Mouse (Mus musculus) liver, embryonic 11.5 days (tissue): Measurements from ENCODE around the gene Immp2l. TPM values are rescaled to one million over a fixed set of nuclear protein-coding genes. Genes with fewer than 3 reads are reported as not detected.
A peak's percentile ranks its signal among the peaks of the same experiment; 100 is the strongest.

ENCODE experiments used
- ATAC-seq: fragments of 200-750 bp; cut with Nextera tagmentation; replicated peaks from 2 replicates; pipeline ENCODE4 v1.8.0; 2017; ENCODE audit warnings: moderate number of reproducible peaks, mild to moderate bottlenecking, moderate TSS enrichment, moderate library complexity; ENCODE audit not compliant: low FRiP score
- DNase-seq: peaks from one replicate; pipeline ENCODE4 v3.0.0-alpha.2; 2017; ENCODE audit warnings: low spot score
- H3K27ac ChIP-seq: fragments of 300-500 bp; sonication (generic); 2 replicates; pipeline ENCODE4 v1.5.1; 2014; ENCODE audit warnings: mild to moderate bottlenecking, low read depth, low read length, control low read depth
- H3K27me3 ChIP-seq: fragments of 300-500 bp; sonication (generic); replicated peaks from 2 replicates; pipeline ENCODE4 v1.6.1; 2014; ENCODE audit warnings: low read length, mixed read lengths; ENCODE audit not compliant: control insufficient read depth, insufficient read depth
- H3K36me3 ChIP-seq: fragments of 300-500 bp; sonication (generic); 2 replicates; pipeline ENCODE4 v1.6.1; 2014; ENCODE audit warnings: mild to moderate bottlenecking, low read length, moderate library complexity, mixed read lengths; ENCODE audit not compliant: control insufficient read depth, insufficient read depth
- H3K4me1 ChIP-seq: fragments of 300-500 bp; sonication (generic); replicated peaks from 2 replicates; pipeline ENCODE4 v1.6.1; 2014; ENCODE audit warnings: low read length, mixed read lengths; ENCODE audit not compliant: control insufficient read depth, insufficient read depth
- H3K4me2 ChIP-seq: fragments of 300-500 bp; sonication (generic); 2 replicates; pipeline ENCODE4 v1.6.1; 2014; ENCODE audit warnings: mild to moderate bottlenecking, control low read depth, moderate library complexity
- H3K4me3 ChIP-seq: fragments of 300-500 bp; sonication (generic); 2 replicates; pipeline ENCODE4 v1.5.1; 2014; ENCODE audit warnings: low read depth, low read length, control low read depth
- H3K9ac ChIP-seq: fragments of 300-500 bp; sonication (generic); 2 replicates; pipeline ENCODE4 v1.6.1; 2014; ENCODE audit warnings: low read depth, low read length, control low read depth
- H3K9me3 ChIP-seq: fragments of 300-500 bp; sonication (generic); 2 replicates; pipeline ENCODE4 v1.6.1; 2016; ENCODE audit warnings: low read length, inconsistent platforms, mixed read lengths; ENCODE audit not compliant: control insufficient read depth
- WGBS: fragments of 180-500 bp; shearing (Covaris S2); extraction: QIAGEN DNeasy Blood & Tissue Kit; methylation state at CpG from one replicate; pipeline ENCODE4 v1.1.7; 2014; 5-methylcytosine and 5-hydroxymethylcytosine counted together
- polyA plus RNA-seq: library from polyadenylated mRNA; unstranded; fragments of >200 nt; fragmentation: Nextera tagmentation; extraction: Ambion mirVana; gene quantifications from 2 replicates; pipeline ENCODE4 v1.2.1, GENCODE M21; 2014

Gene Immp2l
- polyA plus RNA-seq, 1 experiment from 2014 or later: 15.6 TPM

GRCm38 (mm10) chr12:41063281-41063680 lies 39.4 kb downstream of the Immp2l start:
- Histone ChIP-seq H3K36me3 (no peaks in the 10 kb centered on the region), H3K9me3 (no peaks in the 10 kb centered on the region), H3K27ac (no peak overlapping the region), H3K4me3 (no peak overlapping the region), H3K4me1 (no peaks in the 10 kb centered on the region), H3K4me2 (no peak overlapping the region), H3K9ac (no peak overlapping the region), H3K27me3 (no peaks in the 10 kb centered on the region)
- DNase-seq (no peak), ATAC-seq (peak; percentile 51; the same call in 1 of the 2 replicates)
- WGBS: 28% methylated on average over 3 of the region's 3 CpGs

GRCm38 (mm10) chr12:41081843-41082242 lies 58.0 kb downstream of the Immp2l start:
- H3K36me3 ChIP-seq: no peaks in the 10 kb centered on the region
- peaks cover 5% of the 10 kb centered on the region for H3K4me1 ChIP-seq
- H3K27ac ChIP-seq: no peak overlapping the region
- no peak overlapping the region for H3K4me3 ChIP-seq
- H3K27me3 ChIP-seq: no peaks in the 10 kb centered on the region
- 88% methylated on average over 1 of the region's 1 CpGs for WGBS
- DNase-seq (no peak), ATAC-seq (no peak)
- no peak overlapping the region for H3K4me2 ChIP-seq
- no peak overlapping the region for H3K9ac ChIP-seq
- H3K9me3 ChIP-seq: no peaks in the 10 kb centered on the region; the same call in 1 of the 2 replicates

- DNase-seq: no peak
- no peaks in the 10 kb centered on the region for H3K9me3 ChIP-seq
- H3K4me3 ChIP-seq: no peak overlapping the region
- no peaks in the 10 kb centered on the region for H3K27me3 ChIP-seq
- H3K9ac ChIP-seq: no peak overlapping the region
- H3K4me2 ChIP-seq: peak overlapping the region; percentile 1; the same call in 1 of the 2 replicates
- H3K36me3 ChIP-seq: no peaks in the 10 kb centered on the region
- peak; percentile 88 for ATAC-seq
- peak overlapping the region; percentile 46; the same call in 1 of the 2 replicates for H3K27ac ChIP-seq
- WGBS: 55% methylated on average over 2 of the region's 2 CpGs
- peaks cover 5% of the 10 kb centered on the region for H3K4me1 ChIP-seq
These were observed 60.6 kb downstream of the Immp2l start for GRCm38 (mm10) chr12:41084370-41085089.

GRCm38 (mm10) chr12:41089931-41090366 lies 66.1 kb downstream of the Immp2l start:
- Histone ChIP-seq H3K36me3 (no peaks in the 10 kb centered on the region), H3K4me2 (no peak overlapping the region), H3K4me1 (no peaks in the 10 kb centered on the region), H3K9me3 (no peaks in the 10 kb centered on the region), H3K4me3 (no peak overlapping the region), H3K9ac (no peak overlapping the region), H3K27me3 (no peaks in the 10 kb centered on the region), H3K27ac (no peak overlapping the region)
- DNase-seq: no peak
- no peak for ATAC-seq
- WGBS: 85% methylated on average over 5 of the region's 5 CpGs

- 85% methylated on average over 2 of the region's 2 CpGs for WGBS
- ATAC-seq: no peak
- H3K4me3 ChIP-seq: no peak overlapping the region
- no peak for DNase-seq
- H3K9me3 ChIP-seq: no peaks in the 10 kb centered on the region
- H3K9ac ChIP-seq: no peak overlapping the region
- no peaks in the 10 kb centered on the region for H3K4me1 ChIP-seq
- no peak overlapping the region for H3K4me2 ChIP-seq
- no peaks in the 10 kb centered on the region for H3K27me3 ChIP-seq
- H3K27ac ChIP-seq: no peak overlapping the region
- H3K36me3 ChIP-seq: no peaks in the 10 kb centered on the region
These were observed 66.9 kb downstream of the Immp2l start for GRCm38 (mm10) chr12:41090771-41091170.

- DNase-seq (no peak), ATAC-seq (no peak)
- H3K9me3 ChIP-seq: no peaks in the 10 kb centered on the region
- H3K4me3 ChIP-seq: no peak overlapping the region
- no peak overlapping the region for H3K9ac ChIP-seq
- no peak overlapping the region for H3K4me2 ChIP-seq
- 86% methylated on average over 2 of the region's 2 CpGs for WGBS
- H3K27ac ChIP-seq: no peak overlapping the region
- no peaks in the 10 kb centered on the region for H3K4me1 ChIP-seq
- H3K27me3 ChIP-seq: no peaks in the 10 kb centered on the region
- no peaks in the 10 kb centered on the region for H3K36me3 ChIP-seq
These were observed 67.4 kb downstream of the Immp2l start for GRCm38 (mm10) chr12:41091316-41091715.

- 36% methylated on average over 4 of the region's 4 CpGs for WGBS
- Histone ChIP-seq H3K36me3 (no peaks in the 10 kb centered on the region), H3K4me1 (no peaks in the 10 kb centered on the region), H3K4me3 (no peak overlapping the region), H3K9ac (no peak overlapping the region), H3K9me3 (no peaks in the 10 kb centered on the region), H3K27ac (no peak overlapping the region), H3K4me2 (no peak overlapping the region), H3K27me3 (no peaks in the 10 kb centered on the region)
- ATAC-seq (no peak), DNase-seq (no peak)
These were observed 72.2 kb downstream of the Immp2l start for GRCm38 (mm10) chr12:41096045-41096444.

GRCm38 (mm10) chr12:41097406-41097805 lies 73.5 kb downstream of the Immp2l start:
- Histone ChIP-seq H3K27ac (no peak overlapping the region), H3K9ac (no peak overlapping the region), H3K9me3 (no peaks in the 10 kb centered on the region), H3K4me3 (no peak overlapping the region), H3K36me3 (no peaks in the 10 kb centered on the region), H3K4me1 (no peaks in the 10 kb centered on the region), H3K4me2 (no peak overlapping the region), H3K27me3 (no peaks in the 10 kb centered on the region)
- ATAC-seq (peak; percentile 73), DNase-seq (no peak)
- 32% methylated on average over 5 of the region's 5 CpGs for WGBS

GRCm38 (mm10) chr12:41109011-41109410 lies 85.1 kb downstream of the Immp2l start:
- Histone ChIP-seq H3K4me1 (no peaks in the 10 kb centered on the region; the same call in 1 of the 2 replicates), H3K4me3 (no peak overlapping the region), H3K9me3 (no peaks in the 10 kb centered on the region), H3K27ac (no peak overlapping the region), H3K9ac (no peak overlapping the region), H3K27me3 (no peaks in the 10 kb centered on the region), H3K36me3 (no peaks in the 10 kb centered on the region), H3K4me2 (no peak overlapping the region)
- 66% methylated on average over 2 of the region's 2 CpGs for WGBS
- ATAC-seq: no peak
- DNase-seq: no peak
